Mouse (Mus musculus) 3T3-L1 (cell line): ENCODE measurements around the gene Nmrk1.
A peak's percentile ranks its signal among the peaks of the same experiment; 100 is the strongest.

Source experiments
- DNase-seq: peaks from one replicate; pipeline ENCODE4 v3.0.0-alpha.2; 2015; ENCODE audit warnings: low read depth, low spot score

The Nmrk1 gene

GRCm38 (mm10) chr19:18631644-18632219, at the start of gene Nmrk1, which contains the start of gene Ostf1:
Gene Nmrk1, plus strand, starts transcription at chr19:18631950.
Gene Ostf1, minus strand, starts transcription at chr19:18631823.
- DNase-seq: peak; percentile 91

GRCm38 (mm10) chr19:18582226-18582625, 49.5 kb upstream of the Nmrk1 start:
- DNase-seq: no peak

DNA sequence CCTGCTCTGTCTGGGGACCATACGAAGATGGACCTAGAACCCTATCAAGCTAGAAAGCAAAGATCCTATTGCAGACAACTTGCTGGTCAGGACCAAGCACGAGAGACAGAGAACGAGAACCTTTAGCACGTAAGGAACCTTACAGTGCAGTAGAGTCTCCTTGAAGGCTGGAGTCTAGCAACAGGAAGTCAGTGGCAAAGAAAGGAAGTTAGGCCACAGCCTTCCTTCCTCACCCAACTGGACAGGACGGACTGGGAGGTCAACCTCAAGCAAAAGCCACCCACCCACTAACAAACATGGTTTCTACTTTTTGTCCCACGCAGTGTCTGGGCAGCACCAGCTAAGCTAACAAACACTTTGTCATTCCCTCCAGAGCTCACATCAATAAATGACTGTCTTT, 48.9 kb upstream of the Nmrk1 start:
- no peak for DNase-seq

GRCm38 (mm10) chr19:18583706-18584105, 48.0 kb upstream of the Nmrk1 start:
- no peak for DNase-seq

DNA sequence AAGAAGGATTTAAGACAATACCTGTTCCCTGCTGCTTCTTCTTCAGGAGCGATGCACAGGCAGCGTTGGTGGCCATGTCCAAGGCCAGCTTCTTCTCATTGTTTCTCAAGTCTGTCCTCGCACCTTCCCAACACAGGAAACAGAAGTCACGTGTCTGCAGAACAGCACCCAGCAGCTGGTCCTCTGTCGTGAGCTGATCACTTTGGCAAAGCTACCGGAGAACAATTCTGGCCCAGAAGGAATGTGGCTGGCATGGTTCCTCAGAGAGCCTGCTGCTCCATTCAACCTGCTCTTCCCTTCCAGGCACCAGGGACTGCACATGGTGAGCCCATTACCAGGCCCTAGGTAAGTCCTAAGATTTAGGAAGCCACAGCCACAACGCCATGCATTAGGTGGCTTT, 47.1 kb upstream of the Nmrk1 start:
- DNase-seq: no peak

DNA sequence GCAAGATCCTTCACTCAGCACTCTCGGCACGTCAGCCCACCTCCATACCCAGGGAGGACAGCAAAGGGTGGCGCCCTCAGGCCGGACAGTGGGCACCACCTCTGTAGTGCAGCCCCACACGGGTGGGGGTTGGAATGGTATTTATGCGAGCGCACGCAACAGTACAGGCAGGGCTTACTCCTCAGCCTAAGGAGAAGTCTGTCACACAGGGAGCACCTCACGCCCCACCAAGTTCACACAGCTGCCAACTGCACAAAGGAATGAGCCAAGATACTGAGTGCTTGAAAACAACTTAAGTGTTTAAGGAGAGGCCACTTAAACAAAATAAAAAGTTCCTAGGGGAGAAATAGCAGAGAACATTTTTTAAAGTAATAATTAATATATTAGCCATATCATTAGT, 44.6 kb upstream of the Nmrk1 start:
- no peak for DNase-seq

GRCm38 (mm10) chr19:18588243-18588642, 43.5 kb upstream of the Nmrk1 start:
- peak; percentile 66 for DNase-seq

- peak; percentile 90 for DNase-seq
These were observed 42.9 kb upstream of the Nmrk1 start for GRCm38 (mm10) chr19:18588801-18589200.

GRCm38 (mm10) chr19:18589276-18589675, 42.5 kb upstream of the Nmrk1 start:
- no peak for DNase-seq

DNA sequence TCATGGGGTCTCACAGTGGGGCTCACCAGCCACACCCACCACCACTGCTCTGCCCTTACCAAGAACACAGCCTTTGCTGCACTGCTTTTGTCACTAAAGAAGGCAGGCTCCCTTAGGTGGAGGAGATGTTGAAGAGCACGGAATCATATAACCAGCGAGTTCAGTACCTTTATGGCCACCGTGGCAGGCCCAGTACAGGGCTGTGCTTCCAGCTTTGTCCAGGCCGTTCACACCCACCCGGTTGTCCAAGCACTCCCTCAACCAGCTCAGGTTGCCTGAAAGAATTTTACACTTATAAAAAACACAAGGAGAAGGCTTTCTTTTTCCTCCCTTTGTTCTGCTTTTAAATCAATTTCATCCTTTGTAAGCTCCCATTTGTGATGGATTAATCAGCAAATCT, 41.5 kb upstream of the Nmrk1 start:
- DNase-seq: no peak

- no peak for DNase-seq
These were observed 40.8 kb upstream of the Nmrk1 start for GRCm38 (mm10) chr19:18590942-18591354.

- no peak for DNase-seq
These were observed 38.8 kb upstream of the Nmrk1 start for GRCm38 (mm10) chr19:18592919-18593318.

DNA sequence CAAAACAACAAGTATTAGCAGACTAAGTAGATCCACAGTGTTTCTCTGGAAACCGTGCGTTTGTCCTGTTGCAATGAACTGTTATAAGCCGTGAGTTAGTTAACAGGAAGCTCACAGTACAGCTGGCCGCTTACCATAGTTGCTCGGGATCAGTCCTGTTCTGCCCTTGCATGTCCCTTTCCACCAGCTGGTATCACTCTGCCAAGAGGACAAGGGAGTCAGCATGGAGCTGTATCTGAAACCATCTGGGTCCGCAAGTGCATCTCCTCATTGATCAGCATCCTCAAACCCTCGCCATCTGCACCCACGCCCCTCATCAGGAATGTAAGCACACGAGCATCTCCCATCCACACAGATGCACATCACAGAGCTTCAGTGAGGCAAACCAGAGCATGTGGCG, 38.0 kb upstream of the Nmrk1 start:
- no peak for DNase-seq

GRCm38 (mm10) chr19:18596876-18597275, 34.9 kb upstream of the Nmrk1 start:
- no peak for DNase-seq

GRCm38 (mm10) chr19:18597772-18598171, 34.0 kb upstream of the Nmrk1 start:
- no peak for DNase-seq

- peak; percentile 70 for DNase-seq
These were observed 33.4 kb upstream of the Nmrk1 start for GRCm38 (mm10) chr19:18598265-18598926.

DNA sequence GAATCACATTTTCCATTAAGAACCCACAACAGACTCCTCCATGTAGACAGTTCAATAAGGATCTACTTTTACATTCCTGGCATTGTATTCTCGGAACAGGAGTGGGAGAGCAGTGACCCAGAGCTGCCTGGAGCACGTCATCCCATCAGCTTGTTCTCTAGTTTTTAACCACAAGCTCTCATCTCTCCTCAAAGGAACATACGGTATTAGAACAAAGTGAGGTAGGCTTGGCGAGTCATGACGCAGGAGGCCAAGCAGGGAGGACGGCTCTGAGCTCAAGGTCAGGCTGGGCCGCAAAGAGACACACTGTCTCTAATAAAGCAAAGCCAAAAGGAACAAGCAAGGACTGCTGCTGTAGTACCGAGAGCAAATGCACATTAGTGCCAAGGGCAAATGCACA, 32.7 kb upstream of the Nmrk1 start:
- peak; percentile 57 for DNase-seq

DNA sequence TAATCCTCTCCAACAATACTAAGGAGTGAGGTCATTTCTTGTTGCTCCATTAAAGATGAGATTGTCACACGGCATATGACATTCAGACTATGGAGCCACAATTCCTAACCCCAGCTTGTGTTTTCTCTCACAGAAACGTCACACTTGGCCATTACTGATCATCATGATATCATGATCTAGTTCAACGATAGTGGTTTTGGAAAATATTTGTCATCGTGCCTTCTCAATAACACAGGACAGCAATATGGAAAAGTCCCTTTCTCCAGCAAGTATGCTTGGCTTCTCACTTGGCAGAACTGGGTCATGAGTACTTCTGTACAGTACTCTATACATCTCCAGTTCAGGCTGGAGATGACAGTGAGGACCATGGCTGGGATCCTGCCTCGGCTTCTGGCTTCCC, 32.1 kb upstream of the Nmrk1 start:
- DNase-seq: no peak

DNA sequence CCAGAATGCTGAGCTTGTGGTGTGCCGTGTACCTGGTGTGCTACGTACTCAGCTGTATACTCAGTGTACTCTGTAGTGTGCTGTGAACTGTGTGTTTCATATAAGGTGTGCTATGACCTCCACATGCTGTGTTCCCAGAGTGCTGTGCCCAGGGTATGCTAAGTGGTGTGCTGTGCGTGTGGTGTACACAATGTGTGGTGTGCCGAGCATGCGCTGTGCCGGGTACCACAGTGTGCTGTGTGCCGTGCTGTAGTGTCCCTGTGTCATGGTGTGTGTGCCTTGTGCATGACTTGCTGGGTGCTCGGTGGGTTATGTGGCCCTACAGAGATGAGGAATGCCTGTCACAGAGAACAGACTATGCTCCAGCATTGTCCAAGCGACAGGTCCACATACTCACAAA, 31.1 kb upstream of the Nmrk1 start:
- DNase-seq: no peak

DNA sequence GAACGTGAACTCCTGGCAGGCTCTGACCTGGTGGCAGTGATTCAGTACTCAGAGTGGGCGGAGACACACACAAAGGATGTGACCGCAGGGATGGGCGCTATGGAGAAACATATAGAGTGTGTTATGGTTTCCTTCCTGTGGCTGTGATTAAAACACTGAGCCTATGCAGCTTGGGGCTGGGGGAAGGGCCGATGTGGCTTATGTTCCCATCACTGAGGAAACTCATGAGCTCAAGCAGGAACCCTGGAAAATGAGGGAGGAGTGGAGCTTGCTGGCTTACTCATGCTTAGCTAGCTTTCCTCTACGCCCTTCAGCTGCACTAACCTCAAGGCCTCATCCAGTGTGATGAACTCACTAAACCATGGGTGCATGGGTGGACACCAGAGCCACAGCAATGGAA, 28.7 kb upstream of the Nmrk1 start:
- DNase-seq: no peak

GRCm38 (mm10) chr19:18607907-18608306, 23.8 kb upstream of the Nmrk1 start:
- no peak for DNase-seq

GRCm38 (mm10) chr19:18608975-18609374, 22.8 kb upstream of the Nmrk1 start:
- DNase-seq: no peak

DNA sequence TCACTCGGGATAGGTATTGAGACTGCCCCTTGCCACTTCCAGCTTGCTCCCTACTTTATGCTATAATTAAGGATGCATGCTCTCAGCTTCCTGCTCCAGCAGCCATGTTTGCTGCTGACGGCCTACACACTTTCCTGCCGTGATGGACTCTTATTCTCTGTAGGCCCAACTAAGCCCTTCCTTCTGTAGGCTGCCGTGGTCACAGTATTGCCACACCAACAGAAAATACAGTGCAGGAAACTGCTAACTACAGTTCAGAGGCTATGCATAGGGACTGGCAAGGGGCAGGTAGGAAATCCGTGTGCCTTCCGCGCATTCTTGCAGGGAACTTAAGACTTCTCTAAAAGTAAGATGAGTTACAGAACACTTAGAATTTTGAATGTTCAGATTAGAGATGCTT, 17.4 kb upstream of the Nmrk1 start:
- no peak for DNase-seq
